Mouse (Mus musculus): ENCODE measurements around the gene Clec12b. TPM values are rescaled to one million over a fixed set of nuclear protein-coding genes. Genes with fewer than 3 reads are reported as not detected.
"Not testable (repeated sequence)": the region's sequence is repeated elsewhere in the genome, so short reads cannot be mapped to it uniquely, and the experiment has no call there.

The Clec12b gene
- polyA plus RNA-seq, 1 experiment: not detected

- no peak overlapping the region for H3K4me2 ChIP-seq (ENCODE audit: low read depth)
- H3ac ChIP-seq (ENCODE audit: control insufficient read depth, insufficient read length): no peak overlapping the region
- H3K27me3 ChIP-seq (ENCODE audit: control insufficient read depth, insufficient read depth, insufficient read length): no peaks in the 10 kb centered on the region
- no peaks in the 10 kb centered on the region for H3K79me2 ChIP-seq (ENCODE audit: control insufficient read depth, insufficient read depth)
- H3K4me3 ChIP-seq: no peak overlapping the region
- H3K36me3 ChIP-seq (ENCODE audit: control insufficient read depth, insufficient read depth): no peaks in the 10 kb centered on the region
- TF ChIP-seq MAX (IDR thresholded peaks at IDR 0.05; ENCODE audit: low read depth): no peak
- no peak for TF ChIP-seq SRF (IDR thresholded peaks at IDR 0.05; ENCODE audit: control insufficient read depth, insufficient read length, low read depth)
- no peak for TF ChIP-seq E2F4 (IDR thresholded peaks at IDR 0.05; ENCODE audit: insufficient read depth)
- TF ChIP-seq REST (IDR thresholded peaks at IDR 0.05; ENCODE audit: insufficient read depth, insufficient read length): no peak
- no peak for TF ChIP-seq CEBPB (IDR thresholded peaks at IDR 0.05; ENCODE audit: insufficient read depth, poor library complexity, severe bottlenecking)
- TF ChIP-seq MYOD1 (IDR thresholded peaks at IDR 0.05; ENCODE audit: control insufficient read depth in 1 of 3, insufficient read length in 2 of 3, low read depth in 2 of 3): no peak
- TF ChIP-seq POLR2A (IDR thresholded peaks at IDR 0.05; ENCODE audit: insufficient read length, low read depth): no peak
- TF ChIP-seq MYOG (IDR thresholded peaks at IDR 0.05; ENCODE audit: control insufficient read depth in 1 of 3, insufficient read depth in 1 of 3, insufficient read length in 2 of 3, low read depth in 2 of 3): no peak
- no peak for TF ChIP-seq TCF12 (IDR thresholded peaks at IDR 0.05; ENCODE audit: insufficient read depth, poor library complexity, severe bottlenecking)
- TF ChIP-seq USF1 (IDR thresholded peaks at IDR 0.05; ENCODE audit: low read depth): no peak
- TF ChIP-seq POLR2AphosphoS2 (IDR thresholded peaks at IDR 0.05; ENCODE audit: insufficient read length, low read depth): no peak
- no peak for TF ChIP-seq TCF3 (IDR thresholded peaks at IDR 0.05; ENCODE audit: insufficient read length, low read depth)
These were observed 41.3 kb downstream of the Clec12b start for GRCm38 (mm10) chr6:129344408-129344807.

- H3K27me3 ChIP-seq (ENCODE audit: control insufficient read depth, insufficient read depth, insufficient read length); H3K4me3 ChIP-seq; H3ac ChIP-seq (ENCODE audit: control insufficient read depth, insufficient read length); H3K79me2 ChIP-seq (ENCODE audit: control insufficient read depth, insufficient read depth); H3K4me2 ChIP-seq (ENCODE audit: low read depth); H3K36me3 ChIP-seq (ENCODE audit: control insufficient read depth, insufficient read depth): not testable (repeated sequence)
These were observed 43.3 kb downstream of the Clec12b start, which contains the start of gene Clec12a for GRCm38 (mm10) chr6:129342391-129342790. Clec12a (plus strand) TSS chr6:129342691.

GRCm38 (mm10) chr6:129337751-129338150, 47.9 kb downstream of the Clec12b start:
- no peak for TF ChIP-seq MYOD1 (IDR thresholded peaks at IDR 0.05; ENCODE audit: control insufficient read depth in 1 of 3, insufficient read length in 2 of 3, low read depth in 2 of 3)
- TF ChIP-seq MAX (IDR thresholded peaks at IDR 0.05; ENCODE audit: low read depth): no peak
- no peak for TF ChIP-seq REST (IDR thresholded peaks at IDR 0.05; ENCODE audit: insufficient read depth, insufficient read length)
- TF ChIP-seq TCF3 (IDR thresholded peaks at IDR 0.05; ENCODE audit: insufficient read length, low read depth): no peak
- TF ChIP-seq CEBPB (IDR thresholded peaks at IDR 0.05; ENCODE audit: insufficient read depth, poor library complexity, severe bottlenecking): no peak
- TF ChIP-seq POLR2AphosphoS2 (IDR thresholded peaks at IDR 0.05; ENCODE audit: insufficient read length, low read depth): no peak
- no peak for TF ChIP-seq POLR2A (IDR thresholded peaks at IDR 0.05; ENCODE audit: insufficient read length, low read depth)
- no peak for TF ChIP-seq SRF (IDR thresholded peaks at IDR 0.05; ENCODE audit: control insufficient read depth, insufficient read length, low read depth)
- no peak for TF ChIP-seq MYOG (IDR thresholded peaks at IDR 0.05; ENCODE audit: control insufficient read depth in 1 of 3, insufficient read depth in 1 of 3, insufficient read length in 2 of 3, low read depth in 2 of 3)
- Histone ChIP-seq H3K36me3 (ENCODE audit: control insufficient read depth, insufficient read depth) (no peaks in the 10 kb centered on the region), H3K4me3 (no peak overlapping the region), H3K27me3 (ENCODE audit: control insufficient read depth, insufficient read depth, insufficient read length) (no peaks in the 10 kb centered on the region), H3K79me2 (ENCODE audit: control insufficient read depth, insufficient read depth) (no peaks in the 10 kb centered on the region), H3K4me2 (ENCODE audit: low read depth) (no peak overlapping the region), H3ac (ENCODE audit: control insufficient read depth, insufficient read length) (no peak overlapping the region)

GRCm38 (mm10) chr6:129333674-129334078, 52.0 kb downstream of the Clec12b start:
- Histone ChIP-seq H3ac (ENCODE audit: control insufficient read depth, insufficient read length) (no peak overlapping the region), H3K4me3 (no peak overlapping the region), H3K4me2 (ENCODE audit: low read depth) (no peak overlapping the region), H3K36me3 (ENCODE audit: control insufficient read depth, insufficient read depth) (no peaks in the 10 kb centered on the region), H3K79me2 (ENCODE audit: control insufficient read depth, insufficient read depth) (no peaks in the 10 kb centered on the region), H3K27me3 (ENCODE audit: control insufficient read depth, insufficient read depth, insufficient read length) (no peaks in the 10 kb centered on the region)
- TF ChIP-seq MYOG (IDR thresholded peaks at IDR 0.05; ENCODE audit: control insufficient read depth in 1 of 3, insufficient read depth in 1 of 3, insufficient read length in 2 of 3, low read depth in 2 of 3): no peak
- TF ChIP-seq TCF12 (IDR thresholded peaks at IDR 0.05; ENCODE audit: insufficient read depth, poor library complexity, severe bottlenecking): no peak
- no peak for TF ChIP-seq SRF (IDR thresholded peaks at IDR 0.05; ENCODE audit: control insufficient read depth, insufficient read length, low read depth)
- TF ChIP-seq TCF3 (IDR thresholded peaks at IDR 0.05; ENCODE audit: insufficient read length, low read depth): no peak
- TF ChIP-seq REST (IDR thresholded peaks at IDR 0.05; ENCODE audit: insufficient read depth, insufficient read length): no peak
- no peak for TF ChIP-seq CEBPB (IDR thresholded peaks at IDR 0.05; ENCODE audit: insufficient read depth, poor library complexity, severe bottlenecking)
- no peak for TF ChIP-seq POLR2A (IDR thresholded peaks at IDR 0.05; ENCODE audit: insufficient read length, low read depth)
- TF ChIP-seq POLR2AphosphoS2 (IDR thresholded peaks at IDR 0.05; ENCODE audit: insufficient read length, low read depth): no peak
- no peak for TF ChIP-seq MAX (IDR thresholded peaks at IDR 0.05; ENCODE audit: low read depth)
- TF ChIP-seq E2F4 (IDR thresholded peaks at IDR 0.05; ENCODE audit: insufficient read depth): no peak
- TF ChIP-seq USF1 (IDR thresholded peaks at IDR 0.05; ENCODE audit: low read depth): no peak
- no peak for TF ChIP-seq MYOD1 (IDR thresholded peaks at IDR 0.05; ENCODE audit: control insufficient read depth in 1 of 3, insufficient read length in 2 of 3, low read depth in 2 of 3)

- TF ChIP-seq E2F4 (IDR thresholded peaks at IDR 0.05; ENCODE audit: insufficient read depth) (no peak), POLR2AphosphoS2 (IDR thresholded peaks at IDR 0.05; ENCODE audit: insufficient read length, low read depth) (no peak), MYOG (IDR thresholded peaks at IDR 0.05; ENCODE audit: control insufficient read depth in 1 of 3, insufficient read depth in 1 of 3, insufficient read length in 2 of 3, low read depth in 2 of 3) (no peak), POLR2A (IDR thresholded peaks at IDR 0.05; ENCODE audit: insufficient read length, low read depth) (no peak), MYOD1 (IDR thresholded peaks at IDR 0.05; ENCODE audit: control insufficient read depth in 1 of 3, insufficient read length in 2 of 3, low read depth in 2 of 3) (no peak), SRF (IDR thresholded peaks at IDR 0.05; ENCODE audit: control insufficient read depth, insufficient read length, low read depth) (no peak), USF1 (IDR thresholded peaks at IDR 0.05; ENCODE audit: low read depth) (no peak)
- H3K4me2 ChIP-seq (ENCODE audit: low read depth): no peak within 1 kb of the TSS
- no peak within 1 kb of the TSS for H3K4me3 ChIP-seq
- no peaks in the 10 kb centered on the region for H3K27me3 ChIP-seq (ENCODE audit: control insufficient read depth, insufficient read depth, insufficient read length)
- H3ac ChIP-seq (ENCODE audit: control insufficient read depth, insufficient read length): no peak within 1 kb of the TSS
- no peaks in the 10 kb centered on the region for H3K36me3 ChIP-seq (ENCODE audit: control insufficient read depth, insufficient read depth)
- H3K79me2 ChIP-seq (ENCODE audit: control insufficient read depth, insufficient read depth): no peaks in the 10 kb centered on the region
These were observed 54.1 kb downstream of the Clec12b start, which contains the start of gene 4922502D21Rik for GRCm38 (mm10) chr6:129331610-129332009. 4922502D21Rik (minus strand) TSS chr6:129331796.
